17 mouse cellular contexts compared by ENCODE assay signal in genomic region chr1:69157346-69157745, GRCm38 (mm10). TPM values are rescaled to one million over a fixed set of nuclear protein-coding genes. Genes with fewer than 3 reads are reported as not detected.
DNase-seq lines count a peak whose midpoint lies in the region; ATAC-seq and TF ChIP-seq lines count a peak whose summit lies in the region.
"Had no signal": no experiment of that assay in that cellular context is flagged by ENCODE, and none has a peak within 500 bp of the region (broad histone marks: within the 10 kb centered on the region; RNA-seq: fewer than 3 reads in every experiment).

No protein-coding gene starts in this region.

- no peak for DNase-seq in forebrain, embryonic 11.5 days (ENCODE audit: low spot score)
- no peak for DNase-seq in forebrain, embryonic 10.5 days (ENCODE audit: extremely low spot score, low spot score)
- peak; percentile 79 for DNase-seq in forebrain, embryonic 14.5 days (ENCODE audit: low spot score)
- DNase-seq in hindbrain, postnatal 0 days (ENCODE audit: low spot score), result peak; percentile 46
- no peak for DNase-seq in adrenal gland, adult 18-20 months (ENCODE audit: low spot score in 2 of 2)
- DNase-seq in gastrocnemius, postnatal 4 days (ENCODE audit: low spot score in 2 of 2), result no peak
- no peak for DNase-seq in layer of hippocampus, adult 9-10 months (ENCODE audit: low spot score)
- DNase-seq: adrenal gland, postnatal 36 days; cerebellum, postnatal 36 days; heart, adult 11 months; liver, embryonic 13.5 days; thymus, postnatal 36 days had no signal

- H3K4me1 ChIP-seq in forebrain, embryonic 11.5 days (replicated peaks; ENCODE audit: control insufficient read depth, insufficient read depth, low read length), result no peaks in the 10 kb centered on the region
- H3K4me1 ChIP-seq in forebrain, embryonic 10.5 days, result no peaks in the 10 kb centered on the region
- peaks cover 4% of the 10 kb centered on the region; the same call in 1 of the 2 replicates for H3K4me1 ChIP-seq in forebrain, embryonic 14.5 days (ENCODE audit: control insufficient read depth, insufficient read depth, low read length)
- H3K4me1 ChIP-seq in hindbrain, postnatal 0 days (ENCODE audit: insufficient read depth, low read length), result no peaks in the 10 kb centered on the region
- no peaks in the 10 kb centered on the region for H3K4me1 ChIP-seq in neural tube, embryonic 14.5 days (ENCODE audit: control insufficient read depth, insufficient read depth, low read length)
- H3K4me1 ChIP-seq: embryonic facial prominence, embryonic 15.5 days; liver, embryonic 13.5 days; megakaryocyte, embryonic 14.5 days had no signal

- no peak overlapping the region for H3K27ac ChIP-seq in forebrain, embryonic 11.5 days (ENCODE audit: low read depth, low read length)
- H3K27ac ChIP-seq in forebrain, embryonic 10.5 days, result no peak overlapping the region
- no peak overlapping the region for H3K27ac ChIP-seq in forebrain, embryonic 14.5 days (ENCODE audit: low read depth, low read length)
- H3K27ac ChIP-seq in hindbrain, postnatal 0 days, result no peak overlapping the region
- H3K27ac ChIP-seq in neural tube, embryonic 14.5 days (ENCODE audit: low read depth, low read length), result no peak overlapping the region
- H3K27ac ChIP-seq: embryonic facial prominence, embryonic 15.5 days; liver, embryonic 13.5 days had no signal

- no peak overlapping the region for H3K9ac ChIP-seq in forebrain, embryonic 11.5 days (ENCODE audit: low read length)
- H3K9ac ChIP-seq in forebrain, embryonic 14.5 days (ENCODE audit: low read length), result no peak overlapping the region
- no peak overlapping the region for H3K9ac ChIP-seq in hindbrain, postnatal 0 days (replicated peaks; ENCODE audit: low read length)
- no peak overlapping the region for H3K9ac ChIP-seq in neural tube, embryonic 14.5 days (replicated peaks; ENCODE audit: low read depth, low read length)
- H3K9ac ChIP-seq: embryonic facial prominence, embryonic 15.5 days; liver, embryonic 13.5 days had no signal

- no peak for TF ChIP-seq CTCF in hindbrain, postnatal 0 days (IDR thresholded peaks at IDR 0.05; ENCODE audit: low read depth)

- no peaks in the 10 kb centered on the region for H3K27me3 ChIP-seq in forebrain, embryonic 11.5 days (ENCODE audit: control insufficient read depth, insufficient read depth, low read length)
- H3K27me3 ChIP-seq in forebrain, embryonic 10.5 days (ENCODE audit: poor library complexity, severe bottlenecking), result no peaks in the 10 kb centered on the region
- H3K27me3 ChIP-seq in forebrain, embryonic 14.5 days (replicated peaks; ENCODE audit: control insufficient read depth, insufficient read depth, low read length), result no peaks in the 10 kb centered on the region
- H3K27me3 ChIP-seq in hindbrain, postnatal 0 days (ENCODE audit: insufficient read depth, low read length), result no peaks in the 10 kb centered on the region
- H3K27me3 ChIP-seq in neural tube, embryonic 14.5 days (ENCODE audit: control insufficient read depth, insufficient read depth, low read length), result no peaks in the 10 kb centered on the region
- H3K27me3 ChIP-seq: CH12.LX; embryonic facial prominence, embryonic 15.5 days; liver, embryonic 13.5 days; megakaryocyte, embryonic 14.5 days had no signal

- H3K9me3 ChIP-seq in forebrain, embryonic 11.5 days (ENCODE audit: control insufficient read depth, low read length), result no peaks in the 10 kb centered on the region
- H3K9me3 ChIP-seq in forebrain, embryonic 10.5 days, result no peaks in the 10 kb centered on the region
- H3K9me3 ChIP-seq in forebrain, embryonic 14.5 days (replicated peaks; ENCODE audit: control insufficient read depth, low read length), result no peaks in the 10 kb centered on the region
- no peaks in the 10 kb centered on the region for H3K9me3 ChIP-seq in hindbrain, postnatal 0 days (ENCODE audit: low read length)
- H3K9me3 ChIP-seq in neural tube, embryonic 14.5 days (ENCODE audit: control insufficient read depth, low read length), result no peaks in the 10 kb centered on the region
- H3K9me3 ChIP-seq: embryonic facial prominence, embryonic 15.5 days; liver, embryonic 13.5 days; megakaryocyte, embryonic 14.5 days had no signal

- no peak overlapping the region for H3K4me2 ChIP-seq in forebrain, embryonic 11.5 days (ENCODE audit: low read depth, low read length, severe bottlenecking)
- no peak overlapping the region for H3K4me2 ChIP-seq in forebrain, embryonic 14.5 days (ENCODE audit: low read length)
- H3K4me2 ChIP-seq in hindbrain, postnatal 0 days (ENCODE audit: low read depth, low read length), result no peak overlapping the region
- H3K4me2 ChIP-seq in neural tube, embryonic 14.5 days (ENCODE audit: low read depth, low read length), result no peak overlapping the region
- H3K4me2 ChIP-seq: embryonic facial prominence, embryonic 15.5 days; liver, embryonic 13.5 days had no signal

- WGBS in forebrain, embryonic 11.5 days, result 50% methylated on average over 2 of the region's 2 CpGs
- WGBS in forebrain, embryonic 10.5 days, result 75% methylated on average over 2 of the region's 2 CpGs
- 9% methylated on average over 2 of the region's 2 CpGs for WGBS in forebrain, embryonic 14.5 days
- WGBS in hindbrain, postnatal 0 days, result 20% methylated on average over 2 of the region's 2 CpGs
- 29% methylated on average over 2 of the region's 2 CpGs for WGBS in neural tube, embryonic 14.5 days

- ATAC-seq in forebrain, embryonic 11.5 days (replicated peaks; ENCODE audit: low FRiP score), result peak; percentile 67
- ATAC-seq in forebrain, embryonic 14.5 days, result peak; percentile 90
- peak; percentile 87 for ATAC-seq in hindbrain, postnatal 0 days
- ATAC-seq in neural tube, embryonic 14.5 days (ENCODE audit: low read depth), result peak; percentile 72; the same call in 1 of the 2 replicates
- ATAC-seq: activated CD4-positive, CD25-positive, alpha-beta regulatory T cell, adult 4 months had no signal

- no peaks in the 10 kb centered on the region for H3K36me3 ChIP-seq in forebrain, embryonic 11.5 days (ENCODE audit: control insufficient read depth, insufficient read depth, low read length)
- no peaks in the 10 kb centered on the region for H3K36me3 ChIP-seq in forebrain, embryonic 10.5 days (replicated peaks)
- no peaks in the 10 kb centered on the region for H3K36me3 ChIP-seq in forebrain, embryonic 14.5 days (ENCODE audit: control insufficient read depth, insufficient read depth, low read length)
- H3K36me3 ChIP-seq in hindbrain, postnatal 0 days (ENCODE audit: insufficient read depth, low read length), result no peaks in the 10 kb centered on the region
- no peaks in the 10 kb centered on the region for H3K36me3 ChIP-seq in neural tube, embryonic 14.5 days (ENCODE audit: control insufficient read depth, insufficient read depth, low read length)
- H3K36me3 ChIP-seq: embryonic facial prominence, embryonic 15.5 days; liver, embryonic 13.5 days had no signal

- no peak overlapping the region for H3K4me3 ChIP-seq in forebrain, embryonic 11.5 days (ENCODE audit: low read depth, low read length)
- no peak overlapping the region for H3K4me3 ChIP-seq in forebrain, embryonic 10.5 days
- H3K4me3 ChIP-seq in forebrain, embryonic 14.5 days (ENCODE audit: low read depth, low read length), result no peak overlapping the region
- H3K4me3 ChIP-seq in hindbrain, postnatal 0 days (ENCODE audit: low read length), result no peak overlapping the region
- no peak overlapping the region for H3K4me3 ChIP-seq in neural tube, embryonic 14.5 days (ENCODE audit: low read depth, low read length)
- H3K4me3 ChIP-seq: embryonic facial prominence, embryonic 15.5 days; liver, embryonic 13.5 days; megakaryocyte, embryonic 14.5 days had no signal

RNA-seq across cellular contexts. Expression of gene Erbb4, which starts 49.5 kb away (rescaled TPM):
- polyA plus RNA-seq in forebrain, embryonic 11.5 days (2014; fragmentation: Nextera tagmentation; extraction: Ambion mirVana), result 3.9 and 4.3 TPM in 2 replicates
- polyA plus RNA-seq in forebrain, embryonic 10.5 days (2016; fragmentation: Nextera tagmentation; extraction: Ambion mirVana), result 2.2 and 2.4 TPM in 2 replicates
- 8.4 and 14.4 TPM in 2 replicates for polyA plus RNA-seq in forebrain, embryonic 14.5 days (2014; fragmentation: Nextera tagmentation; extraction: Ambion mirVana)
- 46.4 and 52.8 TPM in 2 replicates for total RNA-seq in hindbrain, postnatal 0 days (2014; rRNA removed)
- 13.3 and 13.9 TPM in 2 replicates for polyA plus RNA-seq in hindbrain, postnatal 0 days (2015; fragmentation: Nextera tagmentation; extraction: Ambion mirVana)
- 17.9 and 30.6 TPM in 2 replicates for polyA plus RNA-seq in neural tube, embryonic 14.5 days (2014; fragmentation: Nextera tagmentation; extraction: Ambion mirVana)
- 1 to 10 TPM in 1 of 2 experiments, under 1 TPM in 1; 0.89 to 1.7 TPM for total RNA-seq in adrenal gland, adult 18-20 months (2021)
- 1 to 10 TPM; 6.8 to 7.1 TPM for total RNA-seq in gastrocnemius, postnatal 4 days (2021)
- total RNA-seq: CH12.LX had no signal
- polyA plus RNA-seq: activated CD4-positive, CD25-positive, alpha-beta regulatory T cell, adult 4 months; liver, embryonic 13.5 days had no signal

Comparison
In these comparisons a context has a peak if more than half of its experiments do, and no peak if none do; other contexts are left out.
1. DNase-seq: peak in forebrain, embryonic 14.5 days (single experiment) and hindbrain, postnatal 0 days (single experiment); none in forebrain, embryonic 11.5 days (single experiment), forebrain, embryonic 10.5 days (single experiment), adrenal gland, adult 18-20 months (0 of 2), gastrocnemius, postnatal 4 days (0 of 2) and layer of hippocampus, adult 9-10 months (single experiment).
2. Peak in every context shown above with its lines, with median percentiles within 50 percentile points of each other: ATAC-seq.